Mouse (Mus musculus) inflammation-experienced regulatory T-cells, adult 6 months (primary cell): Measurements from ENCODE around the gene Mpped2. TPM values are rescaled to one million over a fixed set of nuclear protein-coding genes. Genes with fewer than 3 reads are reported as not detected.

Experiments
- ATAC-seq: one replicate; pipeline ENCODE4 v1.8.0; 2017
- polyA plus RNA-seq, 3 experiments: library from polyadenylated mRNA; unstranded; fragments of 100-300 nt; shearing (Covaris generic); gene quantifications; one replicate each; pipeline ENCODE4 v1.2.1; 2017

Gene Mpped2
- polyA plus RNA-seq, 3 experiments from 2014 or later = 0.47 TPM; not detected in 2

GRCm38 (mm10) chr2:106857711-106858110 is 164.6 kb downstream of the Mpped2 start:
- no peak for ATAC-seq

GRCm38 (mm10) chr2:106860856-106861679 is 168.0 kb downstream of the Mpped2 start:
- no peak for ATAC-seq

GRCm38 (mm10) chr2:106863050-106863653 is 170.1 kb downstream of the Mpped2 start:
- no peak for ATAC-seq

GRCm38 (mm10) chr2:106865148-106865786 is 172.2 kb downstream of the Mpped2 start:
- ATAC-seq = no peak

- no peak for ATAC-seq
Measured at GRCm38 (mm10) chr2:106866303-106866702, 173.2 kb downstream of the Mpped2 start.

- no peak for ATAC-seq
Measured at GRCm38 (mm10) chr2:106870886-106871285, 177.8 kb downstream of the Mpped2 start.

- no peak for ATAC-seq
Measured at GRCm38 (mm10) chr2:106873166-106873565, 180.1 kb downstream of the Mpped2 start.

- ATAC-seq = no peak
Measured at GRCm38 (mm10) chr2:106883390-106883789, 190.3 kb downstream of the Mpped2 start.

GRCm38 (mm10) chr2:106888174-106888573 is 195.1 kb downstream of the Mpped2 start:
- ATAC-seq = no peak

- ATAC-seq = no peak
Measured at GRCm38 (mm10) chr2:106889297-106890000, 196.4 kb downstream of the Mpped2 start.

- no peak for ATAC-seq
Measured at GRCm38 (mm10) chr2:106893376-106893775, 200.3 kb downstream of the Mpped2 start.

GRCm38 (mm10) chr2:106895326-106896023 is 202.4 kb downstream of the Mpped2 start:
- ATAC-seq = no peak

GRCm38 (mm10) chr2:106896024-106896384 is 202.9 kb downstream of the Mpped2 start:
- ATAC-seq = no peak

GRCm38 (mm10) chr2:106911951-106912480 is 218.9 kb downstream of the Mpped2 start:
- no peak for ATAC-seq
